Mouse (Mus musculus) spleen, embryonic (tissue): ENCODE data around the gene Spint5.

ENCODE experiments used
- CTCF ChIA-PET: fragments of 350-600 bp; sonication (Branson Sonifier 250); formaldehyde crosslinking; loops from one replicate; lab custom pipeline; 2022; lab: Charles Lee

Spint5 gene

DNA sequence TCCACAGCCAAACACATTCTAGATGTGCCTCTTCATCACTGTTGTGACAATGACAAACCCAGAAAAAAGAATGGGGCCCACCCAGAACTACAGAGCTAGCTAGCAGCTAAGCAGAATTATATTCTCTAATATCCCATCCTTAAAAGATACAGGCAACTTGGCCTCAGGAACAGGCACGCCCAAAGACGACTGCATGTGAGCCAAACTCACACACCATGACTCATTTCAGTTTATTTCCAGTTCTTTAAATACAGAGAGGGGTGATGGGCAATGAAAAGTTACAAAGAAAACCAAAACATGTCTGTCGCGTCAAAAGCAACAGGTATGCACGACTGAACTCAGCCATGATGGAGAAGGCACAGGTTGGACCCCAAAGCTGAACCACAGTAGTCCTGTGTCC is 20.3 kb downstream of the Spint5 start:
- CTCF ChIA-PET = no interaction called here

DNA sequence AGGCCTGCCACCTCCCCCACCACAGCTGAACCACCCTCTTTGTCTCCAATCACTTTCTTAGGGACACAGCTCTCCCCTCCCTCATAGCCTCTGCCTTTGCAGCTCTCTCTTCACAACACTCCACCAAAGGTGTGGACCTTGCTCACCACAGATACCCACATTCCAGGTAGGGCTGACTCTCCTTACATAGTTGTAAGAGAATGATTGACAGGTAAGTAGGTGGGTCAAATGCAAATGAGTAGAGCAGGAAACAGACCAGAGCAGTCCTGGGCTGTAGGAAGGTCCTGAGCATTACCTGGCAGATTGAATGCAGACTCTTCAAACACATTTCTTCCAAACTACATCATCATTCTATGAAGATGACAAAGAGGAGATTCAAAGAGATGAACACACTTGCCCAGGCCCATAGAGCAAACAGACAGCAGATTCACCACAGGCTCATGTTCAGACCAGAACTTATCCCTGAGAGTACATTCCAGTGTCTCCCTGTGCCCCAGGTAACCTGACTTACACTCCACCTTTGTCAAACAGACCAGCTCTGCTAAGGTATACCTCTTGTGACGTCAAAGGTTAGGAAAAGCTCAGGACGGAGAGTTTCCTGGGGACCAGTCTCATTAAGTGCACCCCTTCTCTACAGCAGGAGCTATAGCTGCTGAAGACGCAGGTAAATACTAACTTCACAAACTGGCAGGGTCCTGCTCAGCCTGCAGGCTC is 22.4 kb downstream of the Spint5 start:
- CTCF ChIA-PET = interaction anchor here (0.5 kb wide), 1 partner anchor 31 kb away, joined by 4 read pairs; no protein-coding TSS in a partner anchor

DNA sequence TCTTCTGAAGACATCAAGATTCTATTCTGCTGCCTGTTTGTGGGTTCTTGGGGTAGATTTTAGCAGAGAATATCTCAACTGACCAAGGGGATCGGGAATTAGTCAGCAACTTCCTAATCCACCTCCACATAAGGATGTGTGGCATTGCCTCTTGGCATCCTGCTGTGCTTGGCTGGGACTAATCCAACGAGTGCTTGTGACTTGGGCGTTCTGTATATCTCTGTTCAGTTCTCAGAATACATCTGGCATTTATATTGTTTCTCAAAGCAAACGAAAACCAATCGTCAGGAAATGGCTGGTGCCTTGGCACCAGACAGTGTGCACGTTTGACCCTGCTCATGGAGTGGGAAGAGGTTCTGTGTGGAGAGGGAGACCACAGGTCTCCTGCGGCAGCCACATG is 24.8 kb downstream of the Spint5 start:
- CTCF ChIA-PET = no interaction called here

GRCm38 (mm10) chr2:164744987-164745386 is 29.9 kb downstream of the Spint5 start:
- CTCF ChIA-PET = interaction anchor here (0.5 kb wide), 1 partner anchor 49 kb away, joined by 3 read pairs; no protein-coding TSS in a partner anchor

- CTCF ChIA-PET = interaction anchor here (0.8 kb wide), 1 partner anchor 15 kb away, joined by 4 read pairs; no protein-coding TSS in a partner anchor
Observed at GRCm38 (mm10) chr2:164745843-164746479, 30.9 kb downstream of the Spint5 start, which contains the start of the genes Wfdc3 and Dnttip1. Wfdc3 (minus strand) TSS chr2:164745931. Dnttip1 (plus strand) TSS chr2:164745983.

GRCm38 (mm10) chr2:164746693-164747092 is 31.6 kb downstream of the Spint5 start:
- CTCF ChIA-PET = interaction anchor here (0.8 kb wide), 1 partner anchor 15 kb away, joined by 4 read pairs; no protein-coding TSS in a partner anchor

DNA sequence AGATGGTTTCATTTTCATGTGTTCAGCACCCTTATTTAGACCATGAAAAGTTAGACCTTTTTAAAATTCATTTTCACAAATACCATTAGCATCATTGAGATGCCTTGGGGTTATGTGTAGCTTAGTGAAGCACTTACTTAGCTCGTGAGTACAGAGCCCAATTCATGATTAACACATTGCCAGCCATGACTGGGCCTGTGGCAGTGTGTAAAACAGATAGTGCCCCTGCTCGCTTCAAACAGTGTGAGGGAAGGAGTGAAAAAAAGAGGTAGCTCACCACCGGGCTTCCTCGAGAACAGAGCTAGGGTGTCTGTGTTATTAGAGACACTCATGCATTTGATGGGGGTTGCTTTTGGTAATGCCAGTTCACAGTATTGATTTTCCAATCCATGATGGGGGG is 33.1 kb downstream of the Spint5 start:
- CTCF ChIA-PET = no interaction called here

- CTCF ChIA-PET = no interaction called here
Observed at GRCm38 (mm10) chr2:164748991-164749390, 33.9 kb downstream of the Spint5 start.

DNA sequence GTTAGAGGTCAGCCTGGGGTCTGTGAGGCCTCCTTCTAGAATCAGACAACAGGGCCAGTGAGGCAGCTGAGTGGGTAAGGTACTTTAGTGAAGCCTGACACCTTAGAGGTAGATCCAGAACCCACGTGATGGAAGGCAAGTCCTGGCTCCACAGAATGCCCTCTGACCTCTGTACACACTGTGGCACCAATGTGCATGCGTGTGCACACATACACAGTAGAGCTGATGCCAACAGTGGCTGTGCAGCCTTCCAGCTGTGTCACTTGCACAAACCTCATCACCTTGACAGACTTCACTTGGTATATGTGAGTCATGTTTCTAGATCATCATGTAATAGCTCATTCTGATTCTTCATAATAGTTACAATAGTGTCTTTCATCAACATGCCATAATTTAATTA is 37.3 kb downstream of the Spint5 start:
- CTCF ChIA-PET = interaction anchor here (0.6 kb wide), 1 partner anchor 255 kb away, joined by 3 read pairs; no protein-coding TSS in a partner anchor

DNA sequence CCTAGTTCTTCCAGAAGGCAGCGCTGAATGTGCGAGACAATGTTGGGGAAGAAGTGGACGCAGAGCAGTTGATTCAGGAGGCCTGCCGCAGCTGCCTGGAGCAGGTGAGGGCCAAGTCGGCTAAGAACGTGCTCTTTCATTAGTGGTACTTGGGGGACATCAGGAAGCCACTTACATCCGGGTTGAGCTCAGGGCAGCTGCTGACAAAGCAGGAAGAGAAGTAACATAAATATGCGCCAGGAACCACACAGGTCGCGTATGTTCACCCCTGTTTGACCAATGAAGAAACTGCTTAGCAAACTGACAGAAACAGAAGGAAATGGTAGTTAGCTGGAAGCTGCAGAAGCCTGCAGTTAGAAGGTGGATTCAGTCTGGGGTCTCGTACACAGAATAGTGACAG is 39.0 kb downstream of the Spint5 start:
- CTCF ChIA-PET = no interaction called here

DNA sequence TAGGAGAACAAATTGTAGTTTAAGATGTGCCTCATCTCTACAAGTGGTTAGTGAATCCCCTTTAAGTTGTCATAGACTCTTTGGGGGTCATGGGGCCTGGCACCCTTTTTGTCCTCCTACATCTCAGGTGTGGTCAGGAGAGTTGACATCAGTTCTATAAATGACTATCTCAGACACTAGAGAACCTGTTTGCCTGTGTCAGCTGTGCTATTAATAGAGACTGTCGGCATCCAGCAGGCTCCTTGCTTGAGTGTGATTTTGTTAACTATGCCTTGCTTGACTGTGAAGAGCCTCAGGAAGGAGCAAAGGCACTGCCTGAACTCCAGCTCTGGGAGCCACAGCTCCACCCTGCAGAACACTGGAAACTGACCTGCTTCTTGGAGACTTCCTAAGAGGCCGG is 39.7 kb downstream of the Spint5 start:
- CTCF ChIA-PET = no interaction called here

DNA sequence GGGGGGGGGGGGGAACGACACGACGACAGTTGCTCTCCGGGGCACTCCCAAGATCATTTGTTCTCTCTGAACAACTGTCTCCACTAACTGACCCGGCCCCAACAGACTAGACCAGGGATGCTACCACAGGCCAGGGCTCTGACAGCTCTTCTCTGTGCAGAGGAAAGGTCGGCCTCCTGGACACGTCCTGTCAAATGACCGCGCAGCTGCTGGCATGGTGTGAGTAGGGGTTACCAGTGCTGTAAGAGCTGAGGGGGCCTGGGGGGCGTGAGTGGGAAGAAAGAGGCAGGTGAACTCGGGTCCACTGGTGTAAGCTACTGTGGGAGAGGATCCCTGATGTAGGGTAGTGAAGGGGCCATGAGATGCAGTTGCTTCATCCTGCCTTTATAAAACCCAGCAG is 42.7 kb downstream of the Spint5 start:
- CTCF ChIA-PET = interaction anchor here (0.6 kb wide), 1 partner anchor 986 kb away, joined by 3 read pairs; no protein-coding TSS in a partner anchor

GRCm38 (mm10) chr2:164758692-164759091 is 43.6 kb downstream of the Spint5 start:
- CTCF ChIA-PET = no interaction called here

GRCm38 (mm10) chr2:164760059-164760833 is 45.1 kb downstream of the Spint5 start:
- CTCF ChIA-PET = no interaction called here

GRCm38 (mm10) chr2:164761502-164761901 is 46.4 kb downstream of the Spint5 start:
- CTCF ChIA-PET = interaction anchor here (0.6 to 1.2 kb wide), 2 partner anchors 15 to 42 kb away, joined by 4 to 15 read pairs; no protein-coding TSS in a partner anchor

DNA sequence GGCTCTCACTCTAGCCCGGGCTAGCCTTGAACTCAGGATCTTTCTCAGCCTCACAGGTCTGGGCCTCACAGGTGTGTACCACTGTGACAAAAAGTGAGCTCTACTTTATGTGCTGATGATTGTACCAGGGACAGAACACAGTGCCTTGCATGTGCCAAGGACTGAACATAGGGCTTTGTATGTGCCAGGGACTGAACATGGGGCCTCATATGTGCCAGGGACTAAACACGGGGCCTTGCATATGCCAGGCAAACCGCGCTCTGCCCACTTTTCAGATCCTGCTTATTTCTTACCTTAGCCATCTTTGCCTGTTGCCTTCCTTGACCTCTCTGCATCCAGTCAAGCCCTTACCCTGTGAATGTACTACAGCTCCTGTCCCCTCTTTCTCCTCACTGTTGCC is 46.9 kb downstream of the Spint5 start:
- CTCF ChIA-PET = interaction anchor here (0.6 to 1.2 kb wide), 2 partner anchors 16 to 42 kb away, joined by 4 to 15 read pairs; no protein-coding TSS in a partner anchor

GRCm38 (mm10) chr2:164762593-164762992 is 47.5 kb downstream of the Spint5 start:
- CTCF ChIA-PET = no interaction called here

DNA sequence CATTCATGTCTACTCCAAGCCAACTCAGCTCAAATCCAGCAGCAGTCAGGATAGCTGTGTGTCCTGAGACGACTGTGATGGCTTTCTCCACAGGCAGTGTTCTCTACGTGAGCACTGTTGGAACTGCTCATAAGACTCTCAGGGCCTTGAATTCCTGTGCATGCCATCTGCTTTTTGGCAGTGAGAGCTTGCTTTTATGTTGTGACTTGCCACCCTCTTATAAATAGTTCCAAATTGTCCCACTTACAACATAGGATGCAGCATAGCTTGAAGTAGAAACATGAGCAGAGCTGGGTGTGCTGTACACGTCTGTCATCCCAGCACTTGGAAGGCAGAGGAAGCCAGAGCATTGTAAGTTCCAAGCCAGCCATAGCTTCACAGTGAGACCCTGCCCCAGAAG is 50.7 kb downstream of the Spint5 start:
- CTCF ChIA-PET = no interaction called here
